Mouse (Mus musculus): ENCODE results near the gene Unc93b1.

DNA sequence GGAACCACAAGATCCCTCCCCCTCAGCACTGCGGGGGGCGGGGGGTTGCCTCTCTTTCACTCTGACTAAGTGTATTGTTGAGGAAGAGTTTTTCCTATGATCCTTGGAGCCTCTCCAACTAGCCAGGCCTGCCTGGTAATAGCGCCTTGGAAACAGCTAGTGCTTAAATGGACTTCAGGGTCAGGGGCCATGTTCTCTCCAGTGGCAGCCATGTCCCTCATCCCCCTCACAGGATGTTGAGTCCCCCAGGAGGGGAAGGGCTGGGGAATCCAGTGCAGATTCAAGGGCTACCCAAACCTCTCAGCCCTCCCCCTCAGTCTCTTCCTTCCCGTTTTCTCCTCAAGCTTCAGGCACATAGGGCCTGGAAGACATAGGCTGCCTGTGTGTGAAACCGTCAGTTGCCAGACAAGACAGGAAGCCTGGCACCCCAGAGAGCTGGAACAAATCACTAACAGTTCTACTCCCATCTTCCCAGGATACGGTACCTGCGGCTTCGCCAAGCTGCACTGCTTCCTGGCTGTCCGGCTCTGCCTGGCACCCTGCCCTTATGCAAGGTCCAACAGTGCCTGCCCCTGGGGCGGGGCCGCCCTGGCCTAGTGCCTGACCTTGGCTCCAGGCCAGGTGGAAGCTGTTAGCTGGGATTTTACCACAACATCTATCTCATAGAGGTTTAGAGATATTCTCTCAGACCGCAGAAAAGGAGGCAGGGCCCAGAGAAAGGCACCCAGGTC, 5.6 kb upstream of the Unc93b1 start, which contains the start of gene Aldh3b1:
- TF ChIP-seq POLR2A (IDR thresholded peaks at IDR 0.05; ENCODE audit: borderline replicate concordance, insufficient read depth, low read length) (no peak), CTCF (IDR thresholded peaks at IDR 0.05; ENCODE audit: borderline replicate concordance, insufficient read depth, low read depth, low read length) (no peak)
